Mouse (Mus musculus) olfactory bulb, adult 2 months (tissue): ENCODE results near the gene Mfrp. TPM values are rescaled to one million over a fixed set of nuclear protein-coding genes. Genes with fewer than 3 reads are reported as not detected.
A peak's percentile ranks its signal among the peaks of the same experiment; 100 is the strongest.
"Not testable (repeated sequence)": the region's sequence is repeated elsewhere in the genome, so short reads cannot be mapped to it uniquely, and the experiment has no call there.

Experiments used
- H3K27ac ChIP-seq: fragments of 200-500 bp; 2 replicates; pipeline ENCODE4 v1.5.1; 2012; ENCODE audit warnings: low read depth, low read length; ENCODE audit not compliant: insufficient read depth
- H3K4me1 ChIP-seq: fragments of 200-500 bp; 2 replicates; pipeline ENCODE4 v1.6.1; 2012; ENCODE audit warnings: low read length; ENCODE audit not compliant: control insufficient read depth, insufficient read depth
- H3K4me3 ChIP-seq: fragments of 200-500 bp; 2 replicates; pipeline ENCODE4 v1.5.1; 2012; ENCODE audit warnings: mild to moderate bottlenecking, low read depth, low read length, moderate library complexity; ENCODE audit not compliant: insufficient read depth
- CTCF ChIP-seq: fragments of 200-500 bp; IDR thresholded peaks from 2 replicates; pipeline ENCODE4 v1.5.1; 2012; ENCODE audit warnings: low read depth, mild to moderate bottlenecking, low read length, moderate library complexity; ENCODE audit not compliant: insufficient read depth
- POLR2A ChIP-seq: fragments of 200-500 bp; IDR thresholded peaks from 2 replicates; pipeline ENCODE4 v1.6.1; 2012; ENCODE audit warnings: mild to moderate bottlenecking, low read depth, low read length, moderate library complexity; ENCODE audit not compliant: insufficient read depth
- WGBS: fragments of 180-500 bp; shearing (Covaris S2); methylation state at CpG from one replicate; pipeline ENCODE4 v1.1.7; 2018; 5-methylcytosine and 5-hydroxymethylcytosine counted together
- polyA plus RNA-seq: library from polyadenylated mRNA; stranded (reverse); fragments of >200 nt; gene quantifications from 2 replicates; pipeline ENCODE4 v1.2.4, GENCODE M21; 2012; ENCODE audit warnings: low replicate concordance; ENCODE audit not compliant: missing spikeins, insufficient read depth, insufficient read length

Gene Mfrp
- polyA plus RNA-seq, 1 experiment: not detected

DNA sequence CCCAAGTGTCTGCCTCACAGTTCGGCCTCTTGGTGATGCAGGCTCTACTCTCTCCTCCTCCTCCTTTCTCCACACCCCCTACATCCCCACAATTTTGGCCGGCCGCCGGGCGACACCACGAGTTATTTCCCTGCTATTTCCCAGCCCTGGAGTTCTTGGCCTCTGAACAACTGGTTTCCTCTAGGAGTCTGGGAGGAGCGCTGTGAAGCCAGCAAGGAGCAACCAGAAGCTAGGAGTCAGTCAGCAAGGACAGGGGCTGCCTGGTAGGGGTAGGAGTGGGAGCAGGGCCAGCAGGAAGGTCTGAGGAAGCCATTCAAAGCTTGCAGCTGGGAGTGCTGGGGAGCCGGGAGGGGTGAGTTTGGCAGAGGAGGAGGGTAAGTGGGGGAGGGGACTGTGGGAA is 5.6 kb downstream of the Mfrp start, which contains the start of gene C1qtnf5:
TSS of gene C1qtnf5 (plus strand) at position 136 of the 400 bp plus-strand sequence.
- 20% methylated on average over 8 of the region's 8 CpGs for WGBS
- TF ChIP-seq POLR2A: peak; percentile 16; the same call in 1 of the 2 replicates
- TF ChIP-seq CTCF: no peak
- Histone ChIP-seq H3K27ac (peak within 1 kb of the TSS; percentile 49), H3K4me3 (peak within 1 kb of the TSS; percentile 16), H3K4me1 (peaks cover 45% of the 10 kb centered on the region)

GRCm38 (mm10) chr9:44107557-44108179 is 6.1 kb downstream of the Mfrp start:
- H3K4me1 ChIP-seq: peaks cover 51% of the 10 kb centered on the region

DNA sequence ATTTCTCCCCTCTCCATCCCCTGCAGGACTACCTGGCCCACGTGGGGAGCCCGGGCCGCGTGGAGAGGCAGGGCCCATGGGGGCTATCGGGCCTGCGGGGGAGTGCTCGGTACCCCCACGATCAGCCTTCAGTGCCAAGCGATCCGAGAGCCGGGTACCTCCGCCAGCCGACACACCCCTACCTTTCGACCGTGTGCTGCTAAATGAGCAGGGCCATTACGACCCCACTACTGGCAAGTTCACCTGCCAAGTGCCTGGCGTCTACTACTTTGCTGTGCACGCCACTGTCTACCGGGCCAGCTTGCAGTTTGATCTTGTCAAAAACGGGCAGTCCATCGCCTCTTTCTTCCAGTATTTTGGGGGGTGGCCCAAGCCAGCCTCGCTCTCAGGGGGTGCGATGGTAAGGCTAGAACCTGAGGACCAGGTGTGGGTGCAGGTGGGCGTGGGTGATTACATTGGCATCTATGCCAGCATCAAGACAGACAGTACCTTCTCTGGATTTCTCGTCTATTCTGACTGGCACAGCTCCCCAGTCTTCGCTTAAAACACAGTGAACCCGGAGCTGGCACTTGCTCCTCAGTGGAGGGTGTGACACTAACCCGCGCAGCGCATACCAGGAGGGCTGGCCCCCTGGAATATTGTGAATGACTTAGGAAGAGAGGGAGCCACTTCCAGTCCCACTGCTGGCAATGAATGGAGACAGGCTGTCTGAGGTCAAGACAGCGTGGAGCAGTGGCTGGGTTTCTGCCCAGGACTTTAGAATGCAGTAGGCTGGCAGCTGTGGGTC is 6.9 kb downstream of the Mfrp start:
- no peak overlapping the region for H3K27ac ChIP-seq
- no peak for TF ChIP-seq POLR2A
- no peak for TF ChIP-seq CTCF
- no peak overlapping the region for H3K4me3 ChIP-seq
- peaks cover 52% of the 10 kb centered on the region for H3K4me1 ChIP-seq
- 69% methylated on average over 31 of the region's 31 CpGs for WGBS

More at GRCm38 (mm10) chr9:44107557-44108179, 6.1 kb downstream of the Mfrp start:
- 28% methylated on average over 25 of the region's 25 CpGs for WGBS
- Histone ChIP-seq H3K4me3 (peak overlapping the region; percentile 16), H3K27ac (peak overlapping the region; percentile 49)
- TF ChIP-seq CTCF (peak; percentile 58), POLR2A (no peak)

- 21% methylated on average over 9 of the region's 9 CpGs for WGBS
- TF ChIP-seq CTCF (peak; percentile 35; the same call in 1 of the 2 replicates), POLR2A (no peak)
- no peak overlapping the region for H3K27ac ChIP-seq
- no peak overlapping the region for H3K4me3 ChIP-seq
- H3K4me1 ChIP-seq: peaks cover 52% of the 10 kb centered on the region
These were observed 8.0 kb downstream of the Mfrp start for GRCm38 (mm10) chr9:44109360-44110095.

DNA sequence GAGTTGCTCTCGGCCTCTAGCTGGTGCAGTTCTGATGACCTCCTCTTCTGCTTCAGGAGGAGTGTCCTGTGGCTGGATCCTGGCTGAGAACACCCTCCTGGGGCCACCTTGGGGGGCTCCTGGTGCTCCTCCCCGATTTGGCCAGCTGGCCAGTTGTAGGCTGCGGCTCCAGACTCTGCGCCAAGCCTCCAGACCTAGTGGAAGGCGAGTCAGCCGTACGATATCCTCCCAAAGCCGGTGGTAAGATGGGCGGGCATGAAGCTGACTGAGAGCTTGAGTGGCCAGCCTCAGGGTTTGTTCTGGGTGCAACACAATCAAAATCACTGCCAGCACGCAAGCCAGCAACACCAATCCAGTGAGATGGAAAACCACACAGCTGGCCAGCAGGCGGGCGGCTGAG is 10.4 kb downstream of the Mfrp start:
- peaks cover 40% of the 10 kb centered on the region for H3K4me1 ChIP-seq
- not testable (repeated sequence) for H3K27ac ChIP-seq, H3K4me3 ChIP-seq
- WGBS: 54% methylated on average over 10 of the region's 12 CpGs

- WGBS: under 1% methylated on average over 46 of the region's 51 CpGs
- TF ChIP-seq CTCF (no peak), POLR2A (peak; percentile 35; the same call in 1 of the 2 replicates)
- Histone ChIP-seq H3K27ac (no peak within 1 kb of the TSS), H3K4me3 (peak within 1 kb of the TSS; percentile 81), H3K4me1 (peaks cover 26% of the 10 kb centered on the region)
These were observed 11.7 kb downstream of the Mfrp start, which contains the start of the genes Gm49380 and Rnf26 for GRCm38 (mm10) chr9:44113105-44113789. Gene Gm49380, minus strand, starts transcription at chr9:44113500. Gene Rnf26, minus strand, starts transcription at chr9:44113517.

DNA sequence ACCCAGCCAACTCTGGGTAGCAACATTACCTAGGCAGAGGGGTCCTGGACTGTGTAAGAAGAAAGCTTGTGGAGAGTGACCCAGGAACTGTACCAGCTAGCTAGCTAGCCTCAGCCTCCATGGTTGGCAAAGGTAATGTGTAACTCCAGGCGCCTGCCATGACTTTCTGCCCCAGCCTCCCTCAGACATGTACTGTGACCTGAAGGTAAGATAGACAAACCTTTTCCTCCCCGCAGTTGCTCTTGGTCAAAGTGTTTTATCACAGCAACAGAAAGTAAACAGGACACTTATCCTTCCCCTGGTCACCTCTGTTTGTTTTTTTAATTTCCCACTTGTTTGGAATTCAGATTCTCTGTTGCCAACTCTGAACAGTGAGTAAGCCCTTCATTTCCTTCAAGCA is 12.9 kb downstream of the Mfrp start:
- H3K4me1 ChIP-seq: peaks cover 16% of the 10 kb centered on the region; the same call in 1 of the 2 replicates
- no peak overlapping the region for H3K27ac ChIP-seq
- no peak overlapping the region for H3K4me3 ChIP-seq
- 88% methylated on average over 2 of the region's 2 CpGs for WGBS
- TF ChIP-seq POLR2A (no peak), CTCF (no peak)

DNA sequence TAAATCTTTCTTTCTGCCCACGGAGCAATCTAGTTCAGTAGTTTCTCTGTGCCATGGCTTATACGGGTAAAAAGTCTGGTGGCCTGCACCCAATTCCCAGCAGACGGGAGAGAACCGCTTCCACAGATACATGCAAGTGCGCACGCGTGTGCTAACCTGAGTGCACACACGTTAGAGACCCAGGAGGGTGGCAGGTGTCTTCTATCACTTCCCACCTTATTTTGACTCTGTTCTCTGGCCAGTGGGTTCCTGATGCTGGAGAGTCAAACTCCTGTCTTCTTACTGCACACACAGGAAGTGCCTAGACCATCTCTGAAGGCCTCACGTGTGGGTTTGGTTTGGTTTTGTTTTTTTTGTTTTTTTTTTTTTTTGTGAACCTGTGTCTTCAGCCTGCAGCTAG is 14.1 kb downstream of the Mfrp start:
- no peak overlapping the region for H3K4me3 ChIP-seq
- H3K4me1 ChIP-seq: peaks cover 11% of the 10 kb centered on the region; the same call in 1 of the 2 replicates
- WGBS: 94% methylated on average over 9 of the region's 9 CpGs
- no peak for TF ChIP-seq CTCF
- TF ChIP-seq POLR2A: no peak
- H3K27ac ChIP-seq: no peak overlapping the region

DNA sequence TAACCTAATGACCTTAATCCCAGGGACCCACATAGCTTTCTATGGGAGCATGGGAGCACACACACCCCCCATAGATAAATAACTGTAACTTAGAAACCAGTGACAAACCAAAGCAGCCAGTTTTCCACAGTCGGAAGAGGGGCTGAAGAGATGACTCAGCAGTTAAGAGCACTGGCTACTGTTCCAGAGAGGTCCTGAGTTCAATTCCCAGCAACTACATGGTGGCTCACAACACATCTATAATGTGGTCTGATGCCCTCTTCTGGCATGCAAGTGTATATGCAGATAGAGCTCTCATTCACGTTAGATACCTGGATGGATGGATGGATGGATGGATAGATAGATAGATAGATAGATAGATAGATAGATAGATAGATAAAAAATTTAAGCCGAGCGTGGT is 14.7 kb downstream of the Mfrp start:
- 90% methylated on average over 4 of the region's 4 CpGs for WGBS
- TF ChIP-seq POLR2A (no peak), CTCF (no peak)
- Histone ChIP-seq H3K4me3 (no peak overlapping the region), H3K4me1 (peaks cover 11% of the 10 kb centered on the region; the same call in 1 of the 2 replicates), H3K27ac (no peak overlapping the region)
